Mouse (Mus musculus) thymus, adult 2 months (tissue): Measurements from ENCODE around the gene Dna2.

Experiments
- CTCF ChIP-seq: fragments of 200-500 bp; IDR thresholded peaks from 2 replicates; pipeline ENCODE4 v1.5.1; 2012; ENCODE audit warnings: mild to moderate bottlenecking, control low read depth, low read length, moderate library complexity, borderline replicate concordance; ENCODE audit not compliant: control insufficient read depth, poor library complexity, insufficient read depth; ENCODE audit errors: extremely low read depth
- POLR2A ChIP-seq: fragments of 200-500 bp; IDR thresholded peaks from 2 replicates; pipeline ENCODE4 v1.6.1; 2012; ENCODE audit warnings: mild to moderate bottlenecking, low read length, control low read depth, moderate library complexity; ENCODE audit not compliant: control insufficient read depth, poor library complexity, insufficient read depth; ENCODE audit errors: extremely low read depth

DNA sequence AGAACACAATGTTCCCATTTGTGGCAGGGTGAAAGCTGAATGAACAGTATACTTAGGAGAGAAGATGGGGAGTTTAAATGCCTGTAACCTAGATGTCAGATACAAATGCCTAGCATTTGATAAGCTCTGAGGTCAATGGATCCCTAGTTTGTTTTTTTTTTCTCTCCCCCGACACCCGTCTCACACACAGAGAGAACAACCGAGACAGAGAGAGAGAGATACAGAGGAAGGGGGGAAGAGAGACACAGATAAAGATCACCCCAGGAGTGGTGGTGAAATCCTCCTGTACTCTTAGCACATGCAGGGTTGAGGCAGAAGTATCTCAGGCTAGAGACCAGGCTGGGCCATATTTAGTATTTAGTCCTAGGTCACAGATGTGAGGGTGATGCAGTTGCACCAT lies 27.8 kb upstream of the Dna2 start:
- TF ChIP-seq POLR2A (no peak), CTCF (no peak)
